Mouse (Mus musculus) ES-Bruce4 (cell line): ENCODE data around the gene Dhh. TPM values are rescaled to one million over a fixed set of nuclear protein-coding genes. Genes with fewer than 3 reads are reported as not detected.
A peak's percentile ranks its signal among the peaks of the same experiment; 100 is the strongest.

ENCODE experiments used
- H3K27ac ChIP-seq: 2 replicates; pipeline ENCODE4 v1.5.1; 2012; ENCODE audit warnings: low read length, inconsistent platforms; ENCODE audit not compliant: insufficient read depth
- H3K27me3 ChIP-seq: 2 replicates; pipeline ENCODE4 v1.6.1; 2012; ENCODE audit warnings: mild to moderate bottlenecking, low read length, inconsistent platforms; ENCODE audit not compliant: control insufficient read depth, poor library complexity, insufficient read depth, severe bottlenecking
- H3K36me3 ChIP-seq: 2 replicates; pipeline ENCODE4 v1.6.1; 2012; ENCODE audit warnings: inconsistent platforms, mild to moderate bottlenecking, low read length, moderate library complexity; ENCODE audit not compliant: control insufficient read depth, poor library complexity, insufficient read depth, severe bottlenecking
- H3K4me1 ChIP-seq: one replicate; pipeline ENCODE4 v1.8.1; 2011; ENCODE audit warnings: low read length; ENCODE audit not compliant: control insufficient read depth, insufficient read depth
- H3K4me3 ChIP-seq: 2 replicates; pipeline ENCODE4 v1.5.1; 2011; ENCODE audit warnings: low read depth, mild to moderate bottlenecking, low read length
- H3K9ac ChIP-seq: 2 replicates; pipeline ENCODE4 v1.6.1; 2012; ENCODE audit warnings: low read depth, mild to moderate bottlenecking, inconsistent platforms; ENCODE audit not compliant: poor library complexity, severe bottlenecking
- H3K9me3 ChIP-seq: replicated peaks from 2 replicates; pipeline ENCODE4 v1.6.1; 2012; ENCODE audit warnings: mild to moderate bottlenecking, low read length, inconsistent platforms; ENCODE audit not compliant: control insufficient read depth, poor library complexity, insufficient read depth, severe bottlenecking
- CTCF ChIP-seq: IDR thresholded peaks from one replicate; pipeline ENCODE4 v1.8.1; 2011; ENCODE audit warnings: low read depth, low read length
- EP300 ChIP-seq: IDR thresholded peaks from 2 replicates; pipeline ENCODE4 v1.6.1; 2011; ENCODE audit warnings: low read depth, low read length; ENCODE audit not compliant: insufficient read depth
- POLR2A ChIP-seq: IDR thresholded peaks from one replicate; pipeline ENCODE4 v1.8.1; 2011; ENCODE audit warnings: low read length; ENCODE audit not compliant: insufficient read depth
- polyA plus RNA-seq: library from polyadenylated mRNA; stranded (reverse); fragments of >200 nt; gene quantifications from 2 replicates; pipeline ENCODE4 v1.2.4, GENCODE M21; 2011; ENCODE audit warnings: low read depth; ENCODE audit not compliant: missing spikeins, insufficient read depth, insufficient read length

Dhh gene
- polyA plus RNA-seq, 1 experiment, result 0.40 TPM

DNA sequence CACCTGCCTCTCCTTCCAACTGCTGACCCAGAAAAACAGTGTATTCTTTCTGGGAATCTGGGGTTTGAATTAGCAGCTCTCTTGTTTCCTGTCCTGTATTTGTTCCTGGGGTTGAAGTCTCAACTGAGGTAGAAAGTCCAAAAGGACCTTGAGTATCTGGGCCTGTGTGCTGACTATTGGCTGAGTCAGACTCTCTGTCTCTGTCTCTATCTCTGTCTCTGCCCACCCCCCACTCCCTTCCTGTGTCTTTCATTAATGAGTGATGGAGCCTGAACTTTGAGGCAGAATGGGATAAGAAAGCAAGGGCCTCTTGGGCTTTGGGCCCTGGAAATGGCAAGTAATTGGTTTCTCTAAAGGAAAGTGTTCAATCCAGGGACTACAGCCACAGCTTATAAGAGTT, 14.7 kb downstream of the Dhh start:
- TF ChIP-seq POLR2A (no peak), CTCF (no peak), EP300 (no peak)
- no peak overlapping the region for H3K4me3 ChIP-seq
- no peaks in the 10 kb centered on the region for H3K4me1 ChIP-seq
- H3K27me3 ChIP-seq, result no peaks in the 10 kb centered on the region
- no peaks in the 10 kb centered on the region; the same call in 1 of the 2 replicates for H3K36me3 ChIP-seq
- H3K27ac ChIP-seq, result no peak overlapping the region
- no peak overlapping the region for H3K9ac ChIP-seq
- no peaks in the 10 kb centered on the region for H3K9me3 ChIP-seq

DNA sequence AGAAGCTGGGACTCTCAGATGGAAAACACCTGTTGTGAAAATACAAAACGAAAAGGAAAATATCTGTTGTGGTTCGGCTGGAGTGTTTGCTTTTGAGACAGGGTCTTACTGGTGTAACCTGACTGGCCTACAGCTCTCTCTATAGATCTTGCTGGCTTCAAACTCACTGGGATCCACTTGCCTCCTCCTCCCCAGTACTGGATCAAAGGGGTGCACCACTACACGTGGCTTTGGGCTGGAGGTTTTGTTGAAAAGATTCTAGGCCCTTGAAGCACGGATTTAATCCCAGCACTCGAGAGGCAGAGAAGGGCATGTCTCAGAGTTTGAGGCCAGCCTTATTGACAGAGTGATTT, 16.7 kb downstream of the Dhh start:
- peak overlapping the region; percentile 52 for H3K27ac ChIP-seq
- H3K27me3 ChIP-seq, result no peaks in the 10 kb centered on the region
- no peaks in the 10 kb centered on the region for H3K9me3 ChIP-seq
- H3K9ac ChIP-seq, result peak overlapping the region; percentile 30
- H3K4me1 ChIP-seq, result no peaks in the 10 kb centered on the region
- TF ChIP-seq POLR2A, result peak; percentile 30
- no peak for TF ChIP-seq CTCF
- H3K4me3 ChIP-seq, result peak overlapping the region; percentile 45
- peaks cover 11% of the 10 kb centered on the region; the same call in 1 of the 2 replicates for H3K36me3 ChIP-seq

DNA sequence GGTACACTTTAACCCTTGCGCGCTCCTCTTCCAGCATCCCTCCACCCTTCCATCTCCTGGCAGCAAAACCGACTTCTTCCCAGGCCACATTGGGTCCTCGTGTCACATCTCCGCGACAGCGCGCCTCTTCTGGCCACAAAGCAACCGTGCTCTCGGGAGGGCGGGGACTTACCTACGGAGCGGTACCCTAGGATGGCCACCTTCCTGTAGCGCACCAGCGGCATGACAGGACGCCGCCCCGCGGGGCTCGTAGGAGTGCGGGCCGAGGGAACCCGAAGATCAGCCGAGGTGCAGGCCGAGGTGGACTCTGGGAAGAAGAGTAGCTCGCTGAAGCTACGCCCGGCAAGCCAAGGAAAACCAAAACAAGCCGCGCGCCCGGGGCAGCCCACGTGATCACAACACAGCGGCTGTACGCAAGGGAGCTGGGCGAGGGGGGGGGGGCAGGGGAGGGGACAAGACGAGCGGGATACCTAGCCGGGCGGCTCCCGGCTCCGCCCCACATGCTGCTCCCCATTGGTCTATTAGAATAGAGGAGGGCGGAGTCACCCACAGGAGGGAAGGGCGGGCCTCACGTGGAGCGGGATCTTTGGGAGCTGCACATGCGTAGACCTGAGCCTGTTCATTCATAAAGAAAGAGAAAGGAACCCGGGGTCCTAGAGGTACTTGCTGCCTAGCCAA, 17.2 kb downstream of the Dhh start:
- Histone ChIP-seq H3K27me3 (no peaks in the 10 kb centered on the region), H3K4me1 (no peaks in the 10 kb centered on the region), H3K4me3 (peak overlapping the region; percentile 61), H3K27ac (peak overlapping the region; percentile 52), H3K9me3 (no peaks in the 10 kb centered on the region), H3K36me3 (peaks cover 11% of the 10 kb centered on the region; the same call in 1 of the 2 replicates), H3K9ac (peak overlapping the region; percentile 65)
- TF ChIP-seq POLR2A (no peak), EP300 (0 out of 2 replicates have a peak, but pooled peaks have one; percentile 11), CTCF (peak; percentile 12)

GRCm38 (mm10) chr15:98877331-98877730, 21.0 kb downstream of the Dhh start:
- Histone ChIP-seq H3K27ac (no peak overlapping the region), H3K4me3 (no peak overlapping the region), H3K36me3 (peaks cover 11% of the 10 kb centered on the region; the same call in 1 of the 2 replicates), H3K4me1 (no peaks in the 10 kb centered on the region), H3K9ac (no peak overlapping the region), H3K9me3 (no peaks in the 10 kb centered on the region), H3K27me3 (no peaks in the 10 kb centered on the region)
- TF ChIP-seq CTCF (no peak), EP300 (no peak), POLR2A (no peak)

DNA sequence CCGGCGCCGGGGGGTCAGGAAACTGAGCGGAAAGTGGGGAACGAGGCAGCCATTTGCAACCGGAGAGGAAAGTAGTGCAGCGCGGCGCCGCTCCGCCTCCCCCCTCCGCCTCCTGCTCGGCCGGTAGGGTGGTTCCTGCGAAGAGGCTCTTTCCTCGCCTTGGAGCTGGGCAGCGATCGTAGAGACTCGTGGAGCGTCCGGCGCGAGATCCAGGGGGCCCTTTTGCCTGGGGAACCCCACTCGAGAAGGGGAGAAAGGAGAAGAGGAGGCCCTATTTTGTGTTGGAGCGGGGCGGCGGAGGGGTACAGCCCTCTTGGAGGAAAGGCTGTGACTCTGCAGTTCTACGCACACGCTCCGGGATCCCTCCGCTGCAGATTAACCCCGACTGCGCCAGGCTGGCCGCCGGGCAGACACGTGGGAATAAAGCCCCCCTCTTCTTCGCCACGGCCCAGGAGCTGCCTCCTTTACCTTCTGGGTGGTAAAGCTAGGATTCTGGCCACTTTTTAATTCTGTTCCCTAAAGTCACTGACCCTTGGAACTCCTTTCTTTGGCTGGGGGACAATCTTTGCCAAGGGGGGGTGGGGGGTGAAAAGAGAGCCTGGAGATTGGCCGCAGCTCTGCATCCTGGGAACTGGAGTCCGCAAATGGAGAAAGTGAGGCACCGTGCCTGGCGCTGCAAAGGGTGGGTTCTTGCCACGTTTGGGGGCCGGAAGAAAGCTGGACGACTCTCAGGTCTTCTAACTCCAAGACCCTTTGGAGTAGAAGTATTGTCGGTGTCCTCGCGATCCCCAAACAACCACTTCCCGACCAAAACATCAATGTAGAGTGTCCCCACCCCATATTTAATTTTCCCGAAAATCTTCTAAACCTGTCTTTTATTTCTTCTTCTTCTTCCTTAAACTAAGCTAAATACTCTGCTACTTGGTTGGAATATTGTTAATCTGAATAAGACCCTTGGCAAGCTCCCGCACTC, 26.1 kb downstream of the Dhh start:
- TF ChIP-seq CTCF, result no peak
- no peak for TF ChIP-seq POLR2A
- TF ChIP-seq EP300, result no peak
- Histone ChIP-seq H3K9ac (peak overlapping the region; percentile 96), H3K36me3 (0 out of 2 replicates have a peak, but pooled peaks cover 1% of the 10 kb centered on the region), H3K4me3 (peak overlapping the region; percentile 91), H3K4me1 (peaks cover 2% of the 10 kb centered on the region), H3K9me3 (no peaks in the 10 kb centered on the region), H3K27ac (peak overlapping the region; percentile 12; the same call in 1 of the 2 replicates), H3K27me3 (no peaks in the 10 kb centered on the region)
